In genomic region chr17:31018267-31018666, GRCm38 (mm10) we compare ENCODE assay signal across 8 mouse cellular contexts. TPM values are rescaled to one million over a fixed set of nuclear protein-coding genes. Genes with fewer than 3 reads are reported as not detected.
DNase-seq lines count a peak whose midpoint lies in the region; ATAC-seq and TF ChIP-seq lines count a peak whose summit lies in the region.
"Had no signal": no experiment of that assay in that cellular context is flagged by ENCODE, and none has a peak within 500 bp of the region (broad histone marks: within the 10 kb centered on the region; RNA-seq: fewer than 3 reads in every experiment).

No protein-coding gene starts in this region.

- ATAC-seq in midbrain, embryonic 14.5 days (ENCODE audit: low FRiP score, low TSS enrichment), result no peak
- no peak for ATAC-seq in midbrain, embryonic 16.5 days
- ATAC-seq in hindbrain, postnatal 0 days, result 0 out of 2 replicates have a peak, but pooled peaks have one; percentile 6
- ATAC-seq in liver, postnatal 0 days, result no peak

- no peaks in the 10 kb centered on the region for H3K4me1 ChIP-seq in midbrain, embryonic 14.5 days (ENCODE audit: control insufficient read depth, insufficient read depth, low read length)
- H3K4me1 ChIP-seq in midbrain, embryonic 16.5 days (ENCODE audit: control insufficient read depth, insufficient read depth, low read length), result no peaks in the 10 kb centered on the region
- no peaks in the 10 kb centered on the region for H3K4me1 ChIP-seq in hindbrain, postnatal 0 days (ENCODE audit: insufficient read depth, low read length)
- H3K4me1 ChIP-seq in liver, postnatal 0 days (ENCODE audit: insufficient read depth), result no peaks in the 10 kb centered on the region
- H3K4me1 ChIP-seq: neural tube, embryonic 13.5 days had no signal

- H3K9me3 ChIP-seq in midbrain, embryonic 14.5 days (ENCODE audit: control insufficient read depth, low read length), result peaks cover 3% of the 10 kb centered on the region; the same call in 1 of the 2 replicates
- H3K9me3 ChIP-seq in midbrain, embryonic 16.5 days (replicated peaks; ENCODE audit: control insufficient read depth, low read length, poor library complexity, severe bottlenecking), result 0 out of 2 replicates have a peak, but pooled peaks cover 2% of the 10 kb centered on the region
- no peaks in the 10 kb centered on the region for H3K9me3 ChIP-seq in hindbrain, postnatal 0 days (ENCODE audit: low read length)
- H3K9me3 ChIP-seq in liver, postnatal 0 days (ENCODE audit: low read length), result no peaks in the 10 kb centered on the region
- H3K9me3 ChIP-seq: neural tube, embryonic 13.5 days had no signal

- no peak for TF ChIP-seq EP300 in liver, postnatal 0 days (IDR thresholded peaks at IDR 0.05; ENCODE audit: low read depth)

- H3K4me2 ChIP-seq in midbrain, embryonic 14.5 days (ENCODE audit: low read length), result no peak overlapping the region
- H3K4me2 ChIP-seq in midbrain, embryonic 16.5 days (ENCODE audit: low read length), result no peak overlapping the region
- H3K4me2 ChIP-seq in hindbrain, postnatal 0 days (ENCODE audit: low read depth, low read length), result no peak overlapping the region
- H3K4me2 ChIP-seq in liver, postnatal 0 days (ENCODE audit: low read depth, low read length), result no peak overlapping the region
- H3K4me2 ChIP-seq: neural tube, embryonic 13.5 days had no signal

- 72% methylated on average over 4 of the region's 4 CpGs for WGBS in midbrain, embryonic 14.5 days
- WGBS in midbrain, embryonic 16.5 days, result 70% methylated on average over 4 of the region's 4 CpGs
- WGBS in hindbrain, postnatal 0 days, result 72% methylated on average over 4 of the region's 4 CpGs
- 55% methylated on average over 4 of the region's 4 CpGs for WGBS in liver, postnatal 0 days (ENCODE audit: insufficient replicate concordance)

- no peaks in the 10 kb centered on the region for H3K27me3 ChIP-seq in midbrain, embryonic 14.5 days (ENCODE audit: control insufficient read depth, insufficient read depth, low read length)
- H3K27me3 ChIP-seq in midbrain, embryonic 16.5 days (ENCODE audit: control insufficient read depth, insufficient read depth, low read depth, low read length), result no peaks in the 10 kb centered on the region
- H3K27me3 ChIP-seq in hindbrain, postnatal 0 days (ENCODE audit: insufficient read depth, low read length), result no peaks in the 10 kb centered on the region
- H3K27me3 ChIP-seq in liver, postnatal 0 days (ENCODE audit: insufficient read depth, low read length), result no peaks in the 10 kb centered on the region
- H3K27me3 ChIP-seq: neural tube, embryonic 13.5 days had no signal

- DNase-seq in midbrain, embryonic 14.5 days, result peak; percentile 84
- DNase-seq in WW6 (ENCODE audit: low read depth, low spot score), result peak; percentile 61
- peak; percentile 71 to 74 for DNase-seq in cerebellum, postnatal 10 days
- DNase-seq in hindbrain, postnatal 0 days (ENCODE audit: low spot score), result peak; percentile 83
- peak; percentile 80 for DNase-seq in liver, postnatal 0 days
- DNase-seq in right cerebral cortex, postnatal 4 days, result peak; percentile 65

- no peak overlapping the region for H3K27ac ChIP-seq in midbrain, embryonic 14.5 days (replicated peaks; ENCODE audit: low read depth, low read length)
- no peak overlapping the region for H3K27ac ChIP-seq in midbrain, embryonic 16.5 days (ENCODE audit: low read length)
- H3K27ac ChIP-seq in hindbrain, postnatal 0 days, result no peak overlapping the region
- no peak overlapping the region for H3K27ac ChIP-seq in liver, postnatal 0 days (ENCODE audit: low read depth)
- H3K27ac ChIP-seq: neural tube, embryonic 13.5 days had no signal

- H3K36me3 ChIP-seq in midbrain, embryonic 14.5 days (ENCODE audit: control insufficient read depth, insufficient read depth, low read length), result no peaks in the 10 kb centered on the region
- H3K36me3 ChIP-seq in midbrain, embryonic 16.5 days (ENCODE audit: control insufficient read depth, insufficient read depth, low read length), result no peaks in the 10 kb centered on the region
- H3K36me3 ChIP-seq in hindbrain, postnatal 0 days (ENCODE audit: insufficient read depth, low read length), result no peaks in the 10 kb centered on the region
- H3K36me3 ChIP-seq in liver, postnatal 0 days (replicated peaks; ENCODE audit: insufficient read depth, low read length), result no peaks in the 10 kb centered on the region
- H3K36me3 ChIP-seq: neural tube, embryonic 13.5 days had no signal

- TF ChIP-seq CTCF in hindbrain, postnatal 0 days (IDR thresholded peaks at IDR 0.05; ENCODE audit: low read depth), result peak; percentile 76
- peak; percentile 79 for TF ChIP-seq CTCF in liver, postnatal 0 days (IDR thresholded peaks at IDR 0.05; ENCODE audit: low read depth)

- no peak overlapping the region for H3K4me3 ChIP-seq in midbrain, embryonic 14.5 days (replicated peaks; ENCODE audit: low read depth, low read length)
- H3K4me3 ChIP-seq in midbrain, embryonic 16.5 days (ENCODE audit: low read depth, low read length), result no peak overlapping the region
- no peak overlapping the region for H3K4me3 ChIP-seq in hindbrain, postnatal 0 days (ENCODE audit: low read length)
- no peak overlapping the region for H3K4me3 ChIP-seq in liver, postnatal 0 days (ENCODE audit: low read depth, low read length)
- H3K4me3 ChIP-seq: neural tube, embryonic 13.5 days had no signal

- no peak overlapping the region for H3K9ac ChIP-seq in midbrain, embryonic 14.5 days (replicated peaks; ENCODE audit: low read length)
- H3K9ac ChIP-seq in midbrain, embryonic 16.5 days (ENCODE audit: low read depth, low read length), result no peak overlapping the region
- no peak overlapping the region for H3K9ac ChIP-seq in hindbrain, postnatal 0 days (replicated peaks; ENCODE audit: low read length)
- H3K9ac ChIP-seq in liver, postnatal 0 days (replicated peaks), result no peak overlapping the region
- H3K9ac ChIP-seq: neural tube, embryonic 13.5 days had no signal

RNA-seq across cellular contexts. Expression of gene Abcg1, which starts 39.2 kb away (rescaled TPM):
- 23.1 and 24.7 TPM in 2 replicates for polyA plus RNA-seq in midbrain, embryonic 14.5 days (2014; fragmentation: Nextera tagmentation; extraction: Ambion mirVana)
- polyA plus RNA-seq in midbrain, embryonic 16.5 days (2015; fragmentation: Nextera tagmentation; extraction: Ambion mirVana), result 23.7 and 24.3 TPM in 2 replicates
- 34.9 and 40.7 TPM in 2 replicates for total RNA-seq in hindbrain, postnatal 0 days (2014; rRNA removed)
- 17.4 and 18.9 TPM in 2 replicates for polyA plus RNA-seq in hindbrain, postnatal 0 days (2015; fragmentation: Nextera tagmentation; extraction: Ambion mirVana)
- polyA plus RNA-seq in liver, postnatal 0 days (2015; fragmentation: Nextera tagmentation; extraction: Ambion mirVana), result 8.9 and 9.4 TPM in 2 replicates
